Mouse (Mus musculus) spleen, adult 18-20 months (tissue): ENCODE measurements at regions not wholly inside any gene's neighbourhood (a gene's known extent, or its start where the extent isn't known, plus 50 kb on each side); places are given as distances from the start of the nearest gene placed in this dataset.

Experiments
- DNase-seq, 2 experiments: peaks; one replicate each; pipeline ENCODE4 v3.0.0; 2022; ENCODE audit warnings: mixed read lengths in 2 of 2

DNA sequence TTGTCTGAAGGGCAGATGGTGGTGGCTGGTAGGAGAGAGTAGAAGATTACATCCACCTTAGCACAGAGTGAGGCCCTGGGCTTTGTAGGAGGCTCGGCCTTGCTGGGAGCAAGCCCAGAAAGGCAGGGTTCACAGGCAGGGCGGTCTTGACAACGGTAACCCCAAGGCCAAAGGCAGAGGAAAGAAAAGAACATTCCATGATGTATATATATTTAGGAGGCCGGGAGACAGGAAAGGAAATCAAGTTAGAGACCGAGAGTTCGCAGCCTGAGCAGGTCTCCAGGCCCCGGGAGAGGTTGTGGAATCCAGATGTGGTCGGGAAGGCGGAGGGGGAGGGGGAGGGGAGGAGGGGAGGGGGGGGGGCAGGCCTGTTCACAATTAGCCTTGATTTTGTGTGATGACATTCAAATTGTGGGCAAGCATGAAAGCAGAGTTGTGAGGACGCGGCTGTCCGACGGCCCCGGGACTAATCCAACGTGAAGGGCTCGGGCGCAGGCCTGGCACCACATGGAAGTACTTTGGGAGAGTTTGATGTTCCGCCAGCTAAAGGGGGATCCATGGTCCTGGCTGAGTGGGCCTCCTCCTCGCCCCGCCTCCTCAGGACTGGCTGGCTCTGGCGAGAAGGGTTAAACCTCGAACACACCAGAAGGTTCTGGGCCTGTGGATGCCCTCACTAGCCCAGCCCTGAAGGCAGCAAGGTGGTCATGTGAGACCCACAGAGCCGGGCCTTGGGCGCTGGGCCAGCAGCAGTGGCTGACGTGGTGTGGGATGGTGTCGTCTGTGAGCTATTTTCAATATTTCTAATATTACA, 131.8 kb upstream of the Gm26897 start:
- DNase-seq: no peak

DNA sequence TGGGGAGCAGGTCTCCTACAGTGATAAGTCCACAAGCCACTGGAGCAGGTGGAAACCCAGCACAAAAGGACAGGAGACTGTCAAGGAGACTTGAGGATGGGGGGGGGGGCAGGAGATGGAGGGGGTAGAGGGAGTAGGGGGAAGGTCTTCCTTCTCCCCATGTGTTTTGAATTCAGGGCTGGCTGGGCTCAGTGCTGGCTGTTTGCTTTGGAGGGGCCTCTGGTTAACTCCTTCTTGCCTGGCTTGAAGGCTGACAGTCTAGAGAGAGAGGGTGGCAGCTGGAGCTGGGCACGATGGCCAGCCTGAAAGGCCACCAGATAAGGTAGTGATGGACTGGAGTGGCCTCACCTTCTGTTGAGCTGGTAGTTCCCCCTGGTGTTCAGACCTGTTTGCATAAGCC, 120.0 kb upstream of the Gm26897 start:
- no peak for DNase-seq

DNA sequence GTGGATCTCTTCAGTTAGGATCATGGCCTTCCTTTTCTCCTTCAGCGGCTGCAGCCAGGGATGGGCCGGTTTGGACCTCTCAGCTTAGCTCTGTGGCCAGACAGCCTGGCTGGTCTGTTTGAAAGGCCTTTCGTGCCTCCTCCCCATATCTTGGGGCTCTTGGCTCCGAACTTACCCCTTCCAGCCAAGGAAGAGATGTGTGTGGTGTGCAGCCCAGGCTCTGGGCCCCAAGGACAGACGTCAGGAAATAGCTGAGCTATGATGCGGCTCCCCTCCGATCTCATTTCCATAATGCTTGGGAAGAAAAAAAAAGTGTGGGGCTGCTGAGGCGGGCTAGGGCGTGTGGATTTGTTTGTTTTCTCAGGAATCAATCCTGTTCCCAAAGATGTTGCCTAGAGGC, 113.8 kb upstream of the Gm26897 start:
- no peak for DNase-seq

DNA sequence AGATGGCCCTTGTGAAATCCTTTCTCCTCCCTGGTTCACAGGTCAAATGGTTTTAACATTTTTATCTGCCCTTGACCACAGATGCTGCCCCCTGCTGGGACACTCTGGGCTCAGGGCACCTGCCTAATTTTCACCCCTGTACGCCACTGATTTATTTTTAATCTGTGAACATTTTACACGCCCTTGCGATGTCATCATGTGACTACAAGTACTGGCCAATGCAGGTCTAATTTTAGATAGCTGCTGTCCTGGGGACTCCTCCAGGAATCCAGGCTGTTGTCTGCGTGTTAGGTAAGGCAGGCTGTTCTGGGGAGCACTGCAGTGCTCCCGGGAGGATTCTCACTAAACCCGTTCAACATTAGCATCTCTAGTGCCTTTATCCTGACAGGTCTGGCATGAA, 113.1 kb upstream of the Gm26897 start:
- DNase-seq: no peak

DNA sequence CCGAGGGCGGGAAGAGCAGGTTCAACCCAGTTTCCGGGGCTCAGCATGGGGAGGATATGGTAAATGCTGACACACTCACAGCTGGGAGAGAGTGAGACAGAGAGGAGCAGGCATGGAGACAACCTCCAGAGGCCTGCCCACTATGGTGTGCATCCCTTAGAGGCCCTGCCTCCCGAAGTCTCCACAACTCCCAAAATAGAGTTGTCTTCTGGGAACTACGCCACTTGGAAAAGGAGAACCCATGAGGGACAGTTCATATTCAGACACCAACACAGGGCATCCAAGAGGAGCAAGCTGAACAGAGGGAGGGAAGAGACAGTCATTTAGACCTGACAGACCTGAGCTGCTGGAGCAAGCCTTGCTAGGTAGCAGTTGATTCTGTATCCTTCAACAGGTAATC, 111.2 kb upstream of the Gm26897 start:
- no peak for DNase-seq

DNA sequence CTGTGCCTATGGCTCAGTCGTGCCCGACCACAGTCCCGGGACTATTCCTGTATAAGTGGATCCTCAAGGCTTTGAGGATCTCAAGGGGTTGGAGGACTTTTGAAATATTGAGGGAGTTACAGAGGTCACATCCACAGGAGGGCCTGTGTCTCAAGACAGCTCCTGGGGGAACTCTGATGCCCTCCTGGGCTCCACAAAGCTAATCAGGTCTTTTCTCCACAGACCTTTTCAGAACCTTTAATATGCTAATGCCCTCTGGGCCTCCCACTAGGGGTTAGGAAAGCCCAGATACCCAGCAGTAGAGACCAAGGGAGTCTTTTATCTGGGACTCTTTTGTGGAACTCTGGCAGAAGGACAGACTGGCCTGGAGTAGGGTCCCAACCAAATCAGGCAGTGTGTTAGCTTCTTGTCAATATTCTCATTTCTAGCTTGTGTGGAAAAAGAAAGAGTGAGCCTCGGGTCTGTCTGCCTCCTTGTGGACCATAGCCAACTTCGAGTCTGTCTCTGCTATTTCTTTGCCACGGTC, 107.4 kb upstream of the Gm26897 start:
- DNase-seq: no peak

DNA sequence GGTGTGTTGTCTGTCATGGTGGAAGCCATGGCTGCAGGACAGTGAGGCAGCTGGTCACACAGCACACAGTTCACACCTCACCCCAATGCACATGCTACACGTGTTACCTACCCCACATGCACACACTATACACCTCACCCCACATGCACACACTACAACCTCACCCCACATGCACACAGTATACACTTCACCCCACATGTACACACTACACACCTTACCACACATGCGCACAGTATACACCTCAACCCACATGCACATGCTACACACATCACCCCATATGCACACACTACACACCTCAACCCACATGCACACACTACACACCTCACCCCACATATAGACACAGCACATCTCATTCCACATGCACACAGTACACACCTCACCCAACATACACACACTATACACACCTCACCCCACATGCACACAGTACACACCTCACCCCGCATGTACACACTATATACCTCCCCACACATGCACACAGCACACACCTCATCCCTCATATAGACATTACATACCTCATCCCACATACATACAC, 103.3 kb upstream of the Gm26897 start:
- no peak for DNase-seq

DNA sequence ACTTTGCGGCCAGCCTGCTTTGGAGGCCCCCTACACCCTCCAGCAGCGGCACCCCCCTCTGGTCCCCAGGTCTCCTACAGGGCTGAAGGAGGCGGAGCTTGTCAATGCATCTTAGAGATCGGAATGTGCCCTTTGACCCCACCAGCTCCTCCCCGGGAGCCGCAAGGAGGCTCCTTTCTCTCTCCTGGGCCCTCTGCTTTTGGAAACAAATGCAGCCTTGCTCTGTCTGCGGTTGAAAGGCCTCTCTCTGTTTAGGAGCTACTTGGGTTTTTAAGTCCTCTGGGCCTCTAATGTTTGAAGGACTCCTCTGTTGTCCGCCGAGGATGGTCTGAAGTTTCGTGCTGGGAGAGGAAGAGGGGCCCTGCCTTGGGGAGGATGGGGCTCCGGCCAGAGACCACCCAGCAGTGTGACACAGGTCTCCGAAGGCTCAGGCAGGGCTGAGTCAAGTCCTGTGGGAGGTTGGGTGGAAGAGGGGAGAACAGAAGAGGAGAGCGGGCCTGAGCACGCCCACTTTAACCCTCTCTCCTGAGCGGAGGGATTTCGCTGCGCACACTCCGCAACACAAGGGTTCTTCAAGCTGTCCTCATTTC, 102.1 kb upstream of the Gm26897 start:
- no peak for DNase-seq

DNA sequence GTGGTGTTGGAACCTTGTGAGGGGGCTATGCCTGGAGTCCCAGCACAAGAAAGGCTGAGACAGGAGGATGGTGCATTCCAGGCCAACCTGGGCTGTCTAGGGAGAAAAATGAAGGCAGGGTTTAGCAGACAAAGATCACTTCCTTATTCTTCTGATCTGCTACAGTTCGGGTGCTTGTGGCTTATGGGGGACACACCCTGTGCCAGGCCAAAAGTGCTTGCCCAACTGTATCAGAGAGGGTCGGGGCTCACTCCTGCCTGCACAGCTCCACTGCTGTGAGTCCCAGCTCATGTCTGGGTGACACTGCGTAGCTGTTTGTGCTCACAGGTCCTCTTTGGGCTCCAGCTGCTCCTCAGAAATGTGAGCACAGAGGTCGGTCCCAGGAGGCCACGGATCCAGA, 98.6 kb upstream of the Gm26897 start:
- DNase-seq: no peak

DNA sequence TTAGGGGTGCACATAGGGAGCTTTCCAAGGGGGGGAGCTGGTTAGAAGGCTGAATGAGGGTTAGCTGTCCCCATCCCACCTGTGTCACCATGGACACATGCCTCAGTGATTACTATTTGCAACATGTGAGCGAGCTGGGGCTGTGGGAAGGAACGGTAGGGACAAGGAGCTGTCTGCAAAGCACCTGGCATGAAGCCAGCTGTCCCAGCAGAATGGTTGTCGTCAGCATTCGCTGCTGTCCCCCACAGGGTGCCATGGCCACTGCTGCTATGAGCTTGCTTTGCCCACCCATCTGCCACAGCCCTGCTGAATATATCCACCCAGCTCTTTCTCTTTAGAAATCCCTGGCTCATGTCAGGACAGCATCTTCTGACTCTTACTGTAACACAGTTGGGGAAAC, 96.8 kb upstream of the Gm26897 start:
- DNase-seq: no peak

DNA sequence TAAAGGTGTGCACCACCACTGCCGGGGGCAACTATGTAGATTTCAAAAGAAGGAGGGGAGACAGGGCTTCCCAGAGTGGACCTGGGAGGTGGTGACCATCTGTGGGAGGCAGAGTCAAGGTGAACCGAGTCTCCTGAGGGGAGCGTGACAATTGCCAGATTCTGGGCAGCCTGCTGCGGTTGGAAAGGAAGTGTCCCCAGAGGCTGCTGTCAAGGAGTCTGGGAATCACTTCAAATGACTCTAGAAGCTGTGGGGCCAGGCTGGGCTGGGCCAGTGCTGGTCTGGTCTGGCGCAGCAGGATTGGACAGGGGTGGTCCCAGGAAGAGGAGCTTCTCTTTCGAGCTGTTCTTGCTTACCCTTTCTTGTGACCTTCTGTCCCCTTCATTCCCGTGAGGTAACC, 95.4 kb upstream of the Gm26897 start:
- DNase-seq: no peak

DNA sequence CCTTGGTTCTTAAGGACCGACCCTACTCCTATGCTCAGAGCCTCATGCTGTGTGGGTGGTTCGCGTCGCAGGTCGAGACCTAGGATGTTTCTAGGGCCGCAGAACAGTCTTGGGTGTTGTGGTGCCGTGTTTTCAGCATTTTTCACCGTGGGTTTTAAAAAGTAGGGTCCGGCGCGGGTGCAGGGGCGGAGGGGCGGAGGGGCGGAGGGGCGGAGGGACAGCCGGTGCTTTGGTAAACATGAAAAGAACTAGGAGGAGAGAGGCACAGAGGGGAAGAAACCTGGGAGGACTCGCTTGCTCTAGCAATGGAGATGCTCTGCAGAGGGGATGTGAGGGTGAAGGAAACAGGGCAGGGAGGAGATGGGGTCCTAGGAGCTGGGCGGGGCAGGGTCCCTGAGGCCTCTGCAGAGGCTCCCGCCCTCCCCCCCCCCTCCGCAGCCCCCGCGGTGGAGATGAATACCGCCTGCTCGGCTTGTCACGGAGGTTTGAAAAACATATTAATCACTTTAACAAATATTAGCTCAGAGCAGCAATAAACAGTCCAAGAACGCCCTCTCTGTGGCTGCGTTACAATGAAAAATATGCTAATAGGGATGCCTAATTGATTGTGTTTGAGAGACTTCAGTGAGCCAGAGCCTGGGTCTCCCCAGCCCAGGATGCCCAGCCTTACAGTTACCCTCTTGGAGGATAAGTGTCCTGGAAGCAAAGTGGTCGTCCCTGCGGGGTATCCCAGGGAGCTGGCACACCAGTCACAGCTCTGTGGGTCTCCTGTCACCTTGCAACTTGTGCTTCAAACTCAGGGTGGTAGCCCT, 94.0 kb upstream of the Gm26897 start:
- no peak for DNase-seq

DNA sequence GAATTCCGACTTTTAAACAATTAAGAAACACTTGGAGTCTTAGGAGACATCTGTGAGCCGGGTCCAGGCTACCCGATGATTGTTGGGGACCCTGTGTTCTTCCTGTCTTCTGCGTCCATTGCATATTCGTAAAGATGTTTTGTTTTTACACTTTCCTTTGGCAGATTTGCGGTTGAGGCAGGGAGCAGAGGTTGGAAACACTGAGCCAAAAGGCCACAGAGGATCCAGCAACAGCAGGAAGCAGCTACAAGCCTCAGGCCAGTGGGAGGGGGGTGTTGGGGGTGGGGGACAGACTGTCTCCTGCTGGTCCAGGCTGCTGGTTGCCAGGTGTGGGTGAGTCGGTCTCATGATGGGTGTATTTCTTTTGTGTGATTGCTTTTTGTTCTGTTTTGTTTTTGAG, 92.7 kb upstream of the Gm26897 start:
- no peak for DNase-seq

DNA sequence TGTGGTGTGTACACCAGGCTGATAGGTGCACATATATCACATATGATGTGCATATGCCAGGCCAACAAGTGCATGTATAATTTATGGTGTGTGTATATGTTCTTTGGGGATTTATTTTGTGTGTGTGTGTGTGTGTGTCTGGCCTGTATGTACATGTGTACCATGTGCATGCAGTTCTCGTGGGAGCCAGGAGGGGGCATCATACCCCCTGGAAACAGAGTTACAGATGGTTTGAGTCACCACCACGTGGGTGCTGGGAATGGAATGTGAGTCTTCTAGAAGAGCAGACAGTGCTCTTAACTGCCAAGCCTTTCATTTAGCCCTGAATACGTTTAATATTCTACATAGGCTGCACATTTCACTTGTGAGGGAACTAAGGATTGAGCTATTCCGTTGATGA, 92.0 kb upstream of the Gm26897 start:
- no peak for DNase-seq

DNA sequence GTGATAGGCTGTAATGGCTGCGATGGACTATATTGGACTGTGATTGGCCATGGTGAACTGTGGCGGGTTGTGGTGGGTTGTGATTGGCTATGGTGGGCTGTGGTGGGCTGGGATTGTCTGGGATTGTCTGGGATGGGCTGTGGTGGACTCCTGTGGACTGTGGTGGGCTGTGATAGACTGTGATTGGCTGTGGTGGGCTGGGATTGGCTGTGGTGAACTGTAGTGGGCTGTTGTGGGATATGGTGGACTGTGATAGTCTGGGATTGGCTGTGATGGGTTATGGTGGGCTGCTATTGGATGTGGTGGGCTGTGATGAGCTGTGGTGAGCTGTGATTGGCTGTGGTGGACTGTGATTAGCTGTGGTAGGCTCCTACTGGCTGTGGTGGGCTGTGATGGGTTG, 89.6 kb upstream of the Gm26897 start:
- DNase-seq: no peak

DNA sequence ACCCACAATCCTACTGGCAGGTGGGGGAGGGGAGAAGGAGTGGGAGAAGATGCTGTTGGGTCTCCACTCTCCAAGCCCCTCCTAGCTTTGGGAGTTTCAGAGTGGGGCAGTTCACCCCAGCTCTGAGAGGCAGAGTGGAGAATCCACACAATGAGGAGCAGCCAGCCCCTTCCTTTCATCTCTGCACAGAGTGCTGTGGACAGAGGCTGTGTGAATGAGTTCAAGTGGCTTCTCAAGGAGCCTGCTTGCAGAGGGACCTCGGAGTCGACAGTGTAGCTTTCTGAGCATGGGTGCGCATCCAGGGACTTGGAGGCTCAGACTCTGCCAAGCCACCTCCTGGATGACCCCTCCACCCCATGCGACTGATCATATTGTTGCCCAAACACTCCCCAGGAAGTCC, 88.9 kb upstream of the Gm26897 start:
- DNase-seq: no peak

DNA sequence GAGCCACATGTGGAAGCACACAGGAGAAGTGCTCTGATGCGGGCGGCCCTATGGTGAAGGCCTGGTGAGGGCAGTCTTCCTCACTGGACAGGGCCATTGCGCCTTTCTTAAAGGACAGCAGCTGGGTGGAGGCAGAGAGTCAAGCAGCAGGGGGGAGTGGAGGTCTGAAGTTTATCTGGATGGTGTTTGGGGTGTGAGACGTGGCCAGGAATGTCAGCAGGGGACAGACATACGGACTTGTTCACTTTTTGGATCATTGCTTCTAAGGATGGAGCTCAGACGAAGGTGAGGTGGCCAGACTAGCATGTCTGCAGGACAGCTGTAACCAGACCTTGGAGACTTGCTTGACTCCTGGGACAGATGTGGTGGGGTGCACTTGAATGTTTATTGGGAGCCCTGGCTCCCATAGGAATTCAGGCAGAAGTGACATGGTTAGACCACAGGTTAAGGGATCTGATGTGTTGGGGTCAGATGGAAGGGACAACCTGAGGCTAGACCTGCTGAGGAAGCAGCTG, 86.0 kb upstream of the Gm26897 start:
- no peak for DNase-seq

DNA sequence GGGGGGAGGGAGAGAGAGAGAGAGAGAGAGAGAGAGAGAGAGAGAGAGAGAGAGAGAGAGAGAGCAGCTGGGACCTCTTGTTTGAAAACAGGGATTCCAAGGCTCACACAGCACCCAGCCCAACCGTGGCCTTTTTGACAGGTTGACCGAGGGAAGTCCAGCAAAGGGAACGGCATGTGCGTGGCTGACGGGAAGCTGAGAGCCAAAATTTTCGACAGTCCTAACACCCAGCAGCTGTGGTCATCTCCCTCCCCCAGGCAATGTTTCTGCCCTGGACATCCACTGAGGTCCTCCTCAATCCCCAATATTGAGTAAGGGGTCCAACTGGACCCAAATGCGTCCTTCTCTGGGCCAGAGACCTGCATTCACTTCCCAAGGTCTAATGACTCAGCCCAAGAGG, 85.2 kb upstream of the Gm26897 start:
- DNase-seq: no peak

DNA sequence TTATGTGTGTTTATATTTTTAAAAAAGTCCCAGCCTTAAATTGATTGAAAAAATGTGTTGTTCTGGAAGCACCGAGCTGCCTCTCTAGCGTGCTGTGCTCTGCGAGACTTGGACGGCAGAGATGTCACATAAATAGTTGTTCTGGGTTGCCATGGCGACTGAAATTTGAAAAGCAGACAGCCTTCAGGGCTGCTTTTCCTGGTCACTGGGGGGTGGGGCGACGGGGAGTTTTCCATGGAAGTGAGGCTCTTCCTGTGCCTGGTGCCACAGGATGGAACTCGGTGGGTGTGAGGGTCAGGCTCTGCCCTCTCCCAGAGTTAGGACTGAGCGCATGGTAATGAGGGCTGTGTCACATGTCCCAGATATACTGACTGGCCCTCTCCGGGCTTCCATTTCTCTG, 84.7 kb upstream of the Gm26897 start:
- DNase-seq: peak in 1 of 2 experiments; percentile 6

DNA sequence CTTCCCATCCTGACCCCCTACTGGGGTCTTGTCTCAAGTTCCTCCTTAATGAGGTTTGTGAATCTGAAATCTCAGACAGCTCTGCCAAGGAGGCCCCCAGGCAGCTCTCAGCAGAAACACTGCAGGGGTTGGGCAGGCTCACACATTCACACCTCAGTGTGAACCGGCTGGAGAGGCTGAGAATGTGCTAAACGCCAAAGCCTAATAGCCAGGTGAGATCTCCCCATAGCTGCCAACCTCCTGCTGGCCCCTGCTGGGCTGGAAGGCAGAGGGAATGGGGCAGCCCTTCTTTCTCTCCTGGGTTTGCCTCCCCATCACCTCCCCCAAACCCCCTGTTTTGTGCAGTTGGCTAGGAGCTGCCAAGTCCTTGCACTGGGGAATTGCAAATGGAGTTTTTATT, 81.3 kb upstream of the Gm26897 start:
- DNase-seq: no peak

DNA sequence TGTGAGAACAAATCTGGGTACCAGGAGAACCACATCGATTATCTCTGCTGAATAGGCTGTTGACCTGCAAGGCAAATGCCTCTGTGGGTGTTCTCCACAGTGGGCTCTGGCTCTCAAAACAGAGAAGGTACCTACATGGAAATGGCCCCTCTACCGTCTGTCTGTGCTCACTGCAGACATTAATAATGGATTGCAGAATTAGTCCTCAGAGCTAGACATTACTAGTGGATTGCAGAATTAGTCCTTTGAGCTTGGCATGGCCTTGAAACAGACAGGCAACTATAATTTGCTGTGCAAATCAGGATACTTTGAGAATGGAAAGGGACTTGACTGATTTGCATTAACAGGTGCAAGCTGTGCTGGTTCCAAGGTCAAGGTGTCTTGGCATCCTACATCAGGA, 77.3 kb upstream of the Gm26897 start:
- DNase-seq: no peak

DNA sequence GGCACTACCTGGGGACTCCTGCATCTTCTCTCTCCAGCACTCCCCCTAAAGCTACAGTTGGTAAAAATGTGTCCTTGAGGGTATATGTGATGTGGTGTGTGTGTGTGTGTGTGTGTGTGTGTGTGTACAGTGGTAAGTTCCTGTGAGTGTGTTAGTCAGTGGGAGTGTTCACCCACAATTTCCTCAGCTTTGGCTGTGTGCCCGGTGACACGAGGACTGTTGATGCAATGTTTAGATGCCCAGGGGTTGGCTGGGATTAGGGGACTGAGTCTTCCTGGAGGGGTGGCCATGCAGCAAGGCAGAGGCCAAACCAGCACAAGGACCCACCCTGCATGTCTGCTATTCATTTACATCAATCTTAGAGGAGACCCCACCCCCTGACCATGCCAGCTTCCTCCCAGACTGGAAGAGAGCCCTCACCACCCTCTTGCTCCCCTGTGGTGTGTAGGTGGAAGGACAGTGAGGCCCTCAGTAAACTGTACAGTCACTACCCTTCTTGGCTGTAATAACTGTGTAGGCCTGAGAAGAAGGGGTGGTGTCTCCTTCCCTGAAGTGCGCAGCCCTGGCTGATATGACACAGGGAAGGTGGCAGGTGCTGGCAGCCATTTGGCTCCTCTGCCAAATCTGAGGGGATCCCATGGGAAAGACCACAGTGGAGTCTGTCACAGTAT, 75.8 kb upstream of the Gm26897 start:
- no peak for DNase-seq

DNA sequence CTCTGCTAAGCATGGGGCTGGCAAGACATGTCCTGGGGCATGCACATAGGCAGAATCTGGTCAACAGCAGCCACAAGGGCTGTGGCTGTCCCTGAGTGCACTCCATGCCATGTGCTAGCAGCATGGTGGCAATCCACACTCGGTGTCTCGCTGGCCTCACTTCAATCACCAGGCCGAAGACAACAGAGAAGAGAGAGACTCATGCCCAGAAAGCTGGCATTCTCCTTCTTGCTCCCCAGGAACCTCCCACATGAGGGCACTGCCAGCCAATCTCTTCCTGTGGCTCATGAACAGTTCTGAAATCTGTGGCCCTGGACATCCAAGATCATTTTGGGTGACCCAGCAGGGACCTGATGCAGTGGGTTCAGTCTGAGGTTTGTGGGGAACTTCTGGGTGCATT, 74.5 kb upstream of the Gm26897 start:
- no peak for DNase-seq
